ENCODE assay signal across 21 mouse cellular contexts in genomic region chr2:167141810-167142209, GRCm38 (mm10). TPM values are rescaled to one million over a fixed set of nuclear protein-coding genes. Genes with fewer than 3 reads are reported as not detected.
DNase-seq lines count a peak whose midpoint lies in the region; ATAC-seq and TF ChIP-seq lines count a peak whose summit lies in the region.
"Had no signal": no experiment of that assay in that cellular context is flagged by ENCODE, and none has a peak within 500 bp of the region (broad histone marks: within the 10 kb centered on the region; RNA-seq: fewer than 3 reads in every experiment).

No protein-coding gene starts in this region.

- no peak for TF ChIP-seq POLR2A in heart, adult 2 months (IDR thresholded peaks at IDR 0.05; ENCODE audit: insufficient read depth, low read depth, low read length)

- WGBS in heart, embryonic 11.5 days (ENCODE audit: insufficient replicate concordance) = 50% methylated on average over 4 of the region's 4 CpGs
- WGBS in heart, adult 2 months = 66% methylated on average over 4 of the region's 4 CpGs
- WGBS in liver, postnatal 0 days (ENCODE audit: insufficient replicate concordance) = 44% methylated on average over 4 of the region's 4 CpGs

- DNase-seq in heart, adult 2 months = no peak
- DNase-seq in MEL-GATA-1-ER (ENCODE audit: extremely low read depth, low read depth) = peak; percentile 94
- DNase-seq in liver = peak; percentile 70
- no peak for DNase-seq in liver, postnatal 0 days
- DNase-seq in right cerebral cortex, postnatal 14 days = no peak
- no peak for DNase-seq in gastrocnemius, postnatal 14 days
- no peak for DNase-seq in layer of hippocampus, adult 8-10 months (ENCODE audit: low spot score in 2 of 2)
- DNase-seq: cerebellum, adult 11 months; cerebellum, postnatal 14 days; forebrain, postnatal 0 days; heart, adult 18-20 months; kidney, adult 2 months; kidney, postnatal 10 days; layer of hippocampus, adult 9-11 months; lung, adult 2 months; right cerebral cortex, adult 18-20 months; thymus, adult 18-20 months had no signal

- no peak overlapping the region for H3K27ac ChIP-seq in heart, embryonic 11.5 days (ENCODE audit: low read depth, low read length)
- no peak overlapping the region for H3K27ac ChIP-seq in heart, adult 2 months
- H3K27ac ChIP-seq in liver, postnatal 0 days (ENCODE audit: low read depth) = no peak overlapping the region
- H3K27ac ChIP-seq: forebrain, embryonic 10.5 days; midbrain, embryonic 12.5 days; neural tube, embryonic 12.5 days had no signal

- H3K4me2 ChIP-seq in heart, embryonic 11.5 days = no peak overlapping the region
- H3K4me2 ChIP-seq in liver, postnatal 0 days (ENCODE audit: low read depth, low read length) = 0 out of 2 replicates have a peak overlapping the region, but pooled peaks have one; percentile 15
- H3K4me2 ChIP-seq: midbrain, embryonic 12.5 days; neural tube, embryonic 12.5 days had no signal

- H3K9me3 ChIP-seq in heart, embryonic 11.5 days (replicated peaks; ENCODE audit: control insufficient read depth, low read length) = no peaks in the 10 kb centered on the region
- no peaks in the 10 kb centered on the region for H3K9me3 ChIP-seq in liver, postnatal 0 days (ENCODE audit: low read length)
- H3K9me3 ChIP-seq: forebrain, embryonic 10.5 days; midbrain, embryonic 12.5 days; neural tube, embryonic 12.5 days had no signal

- ATAC-seq in heart, embryonic 11.5 days (replicated peaks; ENCODE audit: insufficient number of reproducible peaks, low FRiP score, low TSS enrichment) = peak; percentile 87
- peak; percentile 74 for ATAC-seq in liver, postnatal 0 days
- ATAC-seq: forebrain, postnatal 0 days had no signal

- TF ChIP-seq CTCF in heart, adult 2 months (IDR thresholded peaks at IDR 0.05) = no peak
- no peak for TF ChIP-seq CTCF in liver, postnatal 0 days (IDR thresholded peaks at IDR 0.05; ENCODE audit: low read depth)

- peaks cover 4% of the 10 kb centered on the region; the same call in 1 of the 2 replicates for H3K4me1 ChIP-seq in heart, embryonic 11.5 days (ENCODE audit: control insufficient read depth, insufficient read depth, low read length)
- peaks cover 15% of the 10 kb centered on the region for H3K4me1 ChIP-seq in heart, adult 2 months (ENCODE audit: control insufficient read depth, insufficient read depth, low read length)
- no peaks in the 10 kb centered on the region for H3K4me1 ChIP-seq in liver, postnatal 0 days (ENCODE audit: insufficient read depth)

- intact Hi-C loops in heart, adult 2 months (cut with DNase I) = no loop called here
- intact Hi-C loops in gastrocnemius, postnatal 14 days (cut with DNase I; ENCODE audit: low total_unique reads) = no loop called here

- H3K9ac ChIP-seq in heart, embryonic 11.5 days (ENCODE audit: low read depth, low read length) = no peak overlapping the region
- H3K9ac ChIP-seq in heart, adult 2 months (ENCODE audit: low read depth, low read length) = no peak overlapping the region
- no peak overlapping the region for H3K9ac ChIP-seq in liver, postnatal 0 days (replicated peaks)
- H3K9ac ChIP-seq: forebrain, postnatal 0 days; midbrain, embryonic 12.5 days; neural tube, embryonic 12.5 days had no signal

- H3K36me3 ChIP-seq in heart, embryonic 11.5 days (ENCODE audit: control insufficient read depth, insufficient read depth, low read length) = no peaks in the 10 kb centered on the region
- no peaks in the 10 kb centered on the region for H3K36me3 ChIP-seq in heart, adult 2 months (ENCODE audit: control insufficient read depth, insufficient read depth, low read length)
- H3K36me3 ChIP-seq in liver, postnatal 0 days (replicated peaks; ENCODE audit: insufficient read depth, low read length) = no peaks in the 10 kb centered on the region
- H3K36me3 ChIP-seq: forebrain, embryonic 10.5 days; midbrain, embryonic 12.5 days; neural tube, embryonic 12.5 days had no signal

- H3K79me2 ChIP-seq in heart, adult 2 months (replicated peaks; ENCODE audit: control insufficient read depth, insufficient read depth, low read length) = peaks cover 2% of the 10 kb centered on the region

- H3K4me3 ChIP-seq in heart, embryonic 11.5 days (ENCODE audit: low read depth, low read length) = no peak overlapping the region
- H3K4me3 ChIP-seq in heart, adult 2 months = no peak overlapping the region
- no peak overlapping the region for H3K4me3 ChIP-seq in liver, postnatal 0 days (ENCODE audit: low read depth, low read length)
- H3K4me3 ChIP-seq: forebrain, embryonic 10.5 days; midbrain, embryonic 12.5 days; neural tube, embryonic 12.5 days had no signal

- peaks cover 21% of the 10 kb centered on the region for H3K27me3 ChIP-seq in heart, embryonic 11.5 days (ENCODE audit: control insufficient read depth, insufficient read depth, low read length)
- no peaks in the 10 kb centered on the region for H3K27me3 ChIP-seq in heart, adult 2 months (ENCODE audit: control insufficient read depth, insufficient read depth, low read length)
- H3K27me3 ChIP-seq in liver, postnatal 0 days (ENCODE audit: insufficient read depth, low read length) = no peaks in the 10 kb centered on the region
- H3K27me3 ChIP-seq: midbrain, embryonic 12.5 days had no signal

- TF ChIP-seq EP300 in heart, adult 2 months (IDR thresholded peaks at IDR 0.05; ENCODE audit: insufficient read depth, low read depth, low read length) = no peak
- peak; percentile 88 for TF ChIP-seq EP300 in liver, postnatal 0 days (IDR thresholded peaks at IDR 0.05; ENCODE audit: low read depth)

RNA-seq across cellular contexts. Expression of gene Kcnb1, which starts 48.1 kb away (rescaled TPM):
- polyA plus RNA-seq in heart, embryonic 11.5 days (2014; fragmentation: Nextera tagmentation; extraction: Ambion mirVana) = 0.10 and 0.16 TPM in 2 replicates
- total RNA-seq in heart, adult 2 months (2021) = 10 to 100 TPM; 32.8 to 38.8 TPM
- polyA plus RNA-seq in heart, adult 2 months (2012; rRNA removed) = 17.2 and 19.2 TPM in 2 replicates
- 0.11 and 0.21 TPM in 2 replicates for polyA plus RNA-seq in liver, postnatal 0 days (2015; fragmentation: Nextera tagmentation; extraction: Ambion mirVana)
- total RNA-seq in gastrocnemius, postnatal 14 days (2021) = 10 to 100 TPM; 21.2 to 23.8 TPM
- total RNA-seq in layer of hippocampus, adult 8-10 months (2022) = 100 to 1,000 TPM in 2 of 4 experiments, 10 to 100 TPM in 2; 90.7 to 118 (median 104) TPM

Comparison
In these comparisons a context has a peak if more than half of its experiments do, and no peak if none do; other contexts are left out.
1. DNase-seq: peak in MEL-GATA-1-ER (single experiment) and liver (single experiment); none in heart, adult 2 months (0 of 2), liver, postnatal 0 days (single experiment), right cerebral cortex, postnatal 14 days (single experiment), gastrocnemius, postnatal 14 days (single experiment) and layer of hippocampus, adult 8-10 months (0 of 2).